Mouse (Mus musculus) right cerebral cortex, adult 18-20 months (tissue): ENCODE results near the gene Ide.
"Not testable (repeated sequence)": the region's sequence is repeated elsewhere in the genome, so short reads cannot be mapped to it uniquely, and the experiment has no call there.

Source experiments
- DNase-seq: peaks from one replicate; pipeline ENCODE4 v3.0.0; 2022; ENCODE audit warnings: mixed read lengths

Gene Ide

GRCm38 (mm10) chr19:37263943-37264897, 73.4 kb downstream of the Ide start:
- DNase-seq, result no peak

- DNase-seq, result no peak
These were observed 74.1 kb downstream of the Ide start for GRCm38 (mm10) chr19:37263566-37263942.

- DNase-seq, result no peak
These were observed 75.3 kb downstream of the Ide start for GRCm38 (mm10) chr19:37262389-37262788.

- peak; percentile 94 for DNase-seq
These were observed 82.3 kb downstream of the Ide start for GRCm38 (mm10) chr19:37255321-37255720.

GRCm38 (mm10) chr19:37252104-37252503, 85.5 kb downstream of the Ide start:
- DNase-seq, result no peak

- no peak for DNase-seq
These were observed 89.5 kb downstream of the Ide start for GRCm38 (mm10) chr19:37248199-37248598.

- no peak for DNase-seq
These were observed 90.8 kb downstream of the Ide start for GRCm38 (mm10) chr19:37246859-37247258.

GRCm38 (mm10) chr19:37242707-37243106, 94.9 kb downstream of the Ide start:
- no peak for DNase-seq

GRCm38 (mm10) chr19:37241201-37241600, 96.5 kb downstream of the Ide start:
- DNase-seq, result no peak

- no peak for DNase-seq
These were observed 98.6 kb downstream of the Ide start for GRCm38 (mm10) chr19:37239096-37239495.

GRCm38 (mm10) chr19:37238651-37239050, 99.0 kb downstream of the Ide start:
- peak; percentile 43 for DNase-seq

- DNase-seq, result no peak
These were observed 99.8 kb downstream of the Ide start for GRCm38 (mm10) chr19:37237712-37238437.

- DNase-seq, result no peak
These were observed 100.3 kb downstream of the Ide start for GRCm38 (mm10) chr19:37237306-37237705.

GRCm38 (mm10) chr19:37235818-37236217, 101.8 kb downstream of the Ide start:
- no peak for DNase-seq

- no peak for DNase-seq
These were observed 103.8 kb downstream of the Ide start for GRCm38 (mm10) chr19:37233561-37234539.

GRCm38 (mm10) chr19:37232598-37232997, 105.1 kb downstream of the Ide start:
- not testable (repeated sequence) for DNase-seq

- no peak for DNase-seq
These were observed 112.3 kb downstream of the Ide start for GRCm38 (mm10) chr19:37225197-37225862.
